Mouse (Mus musculus): ENCODE results near the gene Fuz.
A peak's percentile ranks its signal among the peaks of the same experiment; 100 is the strongest.

The Fuz gene

GRCm38 (mm10) chr7:44888256-44889105 is 7.4 kb upstream of the Fuz start:
- DNase-seq (ENCODE audit: low read depth, low spot score): no peak

GRCm38 (mm10) chr7:44890180-44890579 is 5.7 kb upstream of the Fuz start:
- peak; percentile 14 for DNase-seq (ENCODE audit: low read depth, low spot score)

- no peak for DNase-seq (ENCODE audit: low read depth, low spot score)
These were observed 5.1 kb upstream of the Fuz start for GRCm38 (mm10) chr7:44890737-44891136.

GRCm38 (mm10) chr7:44891611-44892010 is 4.3 kb upstream of the Fuz start:
- DNase-seq (ENCODE audit: low read depth, low spot score): peak; percentile 48

DNA sequence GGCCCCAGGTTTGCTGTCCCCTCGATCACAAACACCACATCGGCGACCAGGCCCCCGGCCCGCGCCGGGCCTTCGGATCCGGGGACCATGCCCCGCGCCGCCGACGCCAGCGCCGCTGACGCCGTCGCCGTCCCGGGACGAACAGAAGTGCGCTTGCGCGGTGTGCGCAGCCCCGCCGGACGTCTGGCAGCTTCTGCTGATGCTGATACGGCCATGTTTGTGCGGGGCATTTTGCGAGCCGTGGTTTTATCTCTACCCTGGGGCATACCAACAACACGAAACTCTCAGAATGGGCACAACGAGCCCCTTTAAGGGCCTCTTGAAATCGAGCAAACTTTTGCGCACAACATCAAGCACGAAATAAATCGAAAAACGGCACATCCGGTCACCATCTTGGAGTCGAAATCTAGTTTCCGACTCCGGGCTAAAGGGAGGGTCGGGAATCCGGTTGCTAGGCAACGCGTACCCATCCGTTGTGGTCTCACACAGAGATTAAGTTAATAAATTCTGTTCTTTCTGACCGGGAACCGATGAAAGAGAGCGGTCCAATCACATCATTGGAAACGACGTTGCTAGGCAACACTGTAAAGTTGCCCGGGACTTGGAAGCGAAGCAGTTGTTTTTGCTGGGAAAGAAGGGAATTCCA is 3.5 kb upstream of the Fuz start, which contains the start of gene Med25:
Gene Med25, minus strand, starts transcription at position 437 of the 646 bp plus-strand sequence.
- DNase-seq (ENCODE audit: low read depth, low spot score): peak; percentile 95

GRCm38 (mm10) chr7:44893197-44893596 is 2.7 kb upstream of the Fuz start:
- DNase-seq (ENCODE audit: low read depth, low spot score): peak; percentile 17

GRCm38 (mm10) chr7:44894175-44894574 is 1.7 kb upstream of the Fuz start:
- DNase-seq (ENCODE audit: low read depth, low spot score): no peak

DNA sequence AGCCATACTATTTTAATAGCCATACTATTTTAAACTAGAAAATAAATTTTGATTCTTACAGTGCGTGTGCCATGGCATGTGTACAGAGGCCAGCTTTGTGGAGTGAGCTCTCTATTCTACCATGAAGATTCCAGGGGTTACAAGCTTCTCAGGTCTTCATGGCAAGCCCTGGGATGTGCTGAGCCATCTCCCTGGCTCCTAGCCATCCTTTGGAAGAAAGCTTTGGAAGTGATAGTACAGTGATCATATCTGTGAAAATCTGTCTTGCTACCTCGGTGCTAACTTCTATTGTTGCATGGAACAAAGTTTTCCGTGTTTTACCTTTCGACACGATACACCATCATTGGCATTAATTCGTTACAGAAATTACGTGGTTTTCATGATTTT is 680 bp upstream of the Fuz start:
- DNase-seq (ENCODE audit: low read depth, low spot score): no peak

GRCm38 (mm10) chr7:44896499-44896898 is 620 bp downstream of the Fuz start:
- DNase-seq (ENCODE audit: low read depth, low spot score): no peak

- DNase-seq (ENCODE audit: low read depth, low spot score): peak; percentile 31
These were observed 2.7 kb downstream of the Fuz start for GRCm38 (mm10) chr7:44898607-44899006.

DNA sequence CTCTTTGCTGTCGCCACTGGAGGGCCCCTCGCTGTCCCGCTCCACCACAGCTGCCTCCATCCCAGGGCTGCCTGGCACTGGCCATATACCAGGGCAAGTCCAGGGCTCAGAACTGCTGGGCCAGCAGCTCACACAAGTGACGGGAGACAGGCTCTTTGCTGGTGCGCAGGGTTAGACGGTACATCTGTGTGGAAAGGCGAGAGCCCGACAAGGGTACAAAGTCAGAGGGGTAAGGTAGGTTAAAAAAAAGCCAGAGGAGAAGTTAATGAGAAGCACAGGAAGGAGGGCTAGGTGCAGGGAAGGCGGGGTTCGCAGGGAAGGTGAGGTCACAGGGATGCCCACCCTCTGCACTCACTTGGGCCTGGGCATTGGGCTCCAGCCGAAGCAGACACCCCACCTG is 4.8 kb downstream of the Fuz start:
- no peak for DNase-seq (ENCODE audit: low read depth, low spot score)

GRCm38 (mm10) chr7:44901230-44901722 is 5.4 kb downstream of the Fuz start:
- peak; percentile 82 for DNase-seq (ENCODE audit: low read depth, low spot score)

- DNase-seq (ENCODE audit: low read depth, low spot score): no peak
These were observed 9.6 kb downstream of the Fuz start for GRCm38 (mm10) chr7:44905430-44905829.

- DNase-seq (ENCODE audit: low read depth, low spot score): no peak
These were observed 13.0 kb downstream of the Fuz start for GRCm38 (mm10) chr7:44908706-44909476.

- no peak for DNase-seq (ENCODE audit: low read depth, low spot score)
These were observed 18.5 kb downstream of the Fuz start for GRCm38 (mm10) chr7:44914396-44914795.

GRCm38 (mm10) chr7:44915314-44915713 is 19.4 kb downstream of the Fuz start:
- DNase-seq (ENCODE audit: low read depth, low spot score): no peak

- DNase-seq (ENCODE audit: low read depth, low spot score): no peak
These were observed 20.3 kb downstream of the Fuz start for GRCm38 (mm10) chr7:44916191-44916590.

DNA sequence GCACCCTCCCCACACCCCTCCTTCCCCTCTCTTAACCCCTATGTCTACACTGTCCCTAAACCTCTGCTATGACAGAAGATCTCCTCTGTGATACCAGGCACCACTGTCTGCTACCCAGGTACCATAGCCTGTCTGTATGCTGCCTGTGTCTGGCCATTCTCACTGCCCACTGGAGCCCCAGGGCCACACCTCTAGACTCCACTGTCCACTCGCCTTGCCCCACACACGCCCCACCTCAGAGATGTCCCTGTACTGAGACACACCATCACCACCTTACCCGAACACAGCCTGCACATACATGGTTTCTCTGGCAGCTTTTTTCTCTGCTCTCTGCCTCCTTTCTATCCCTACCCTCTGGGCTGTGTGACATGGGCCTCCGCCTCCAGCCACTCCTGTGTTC is 21.0 kb downstream of the Fuz start:
- DNase-seq (ENCODE audit: low read depth, low spot score): no peak

- DNase-seq (ENCODE audit: low read depth, low spot score): no peak
These were observed 22.3 kb downstream of the Fuz start for GRCm38 (mm10) chr7:44918219-44918618.

DNA sequence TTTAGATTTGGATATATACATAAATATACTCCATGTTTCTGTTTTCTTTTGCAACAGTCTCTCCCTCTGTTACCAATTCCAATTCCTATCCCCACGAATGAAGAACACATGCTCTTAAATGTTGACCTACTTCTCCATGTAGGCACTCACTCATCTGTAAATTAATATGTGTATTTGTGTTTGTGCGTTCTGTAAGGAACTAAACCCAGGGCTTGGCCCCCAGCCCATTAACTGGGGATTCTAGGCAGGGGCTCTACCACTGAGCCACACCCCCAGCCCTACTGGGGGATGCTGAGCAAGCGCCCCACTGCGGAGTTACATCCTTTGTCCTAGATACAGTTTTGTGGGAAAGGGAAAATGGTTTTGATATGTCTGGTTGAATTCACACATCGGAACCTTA is 23.2 kb downstream of the Fuz start:
- DNase-seq (ENCODE audit: low read depth, low spot score): no peak

DNA sequence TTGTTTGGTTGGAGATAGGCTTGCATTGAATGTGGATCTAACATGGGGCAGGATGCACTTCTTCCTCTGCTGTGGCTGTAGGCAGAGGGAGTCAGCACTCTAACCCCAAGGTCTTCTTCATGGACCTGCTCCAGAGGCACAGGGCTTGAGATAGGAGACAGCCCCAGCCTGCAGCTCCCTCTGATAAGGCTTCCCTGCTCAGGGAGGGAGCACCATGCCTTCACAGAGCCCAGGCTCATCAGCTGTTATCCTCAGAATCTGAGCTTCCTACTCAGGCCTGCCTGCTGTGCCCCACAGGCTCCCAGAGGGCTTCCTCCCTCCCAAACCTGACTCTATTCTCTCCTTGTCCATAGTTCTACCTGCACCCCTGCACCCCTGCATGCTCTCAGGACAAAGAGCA is 26.7 kb downstream of the Fuz start:
- no peak for DNase-seq (ENCODE audit: low read depth, low spot score)

GRCm38 (mm10) chr7:44925468-44925867 is 29.6 kb downstream of the Fuz start:
- peak; percentile 70 for DNase-seq (ENCODE audit: low read depth, low spot score)

All from A20 (cell line).